Mouse (Mus musculus): ENCODE data around the gene Rtn4r. TPM values are rescaled to one million over a fixed set of nuclear protein-coding genes. Genes with fewer than 3 reads are reported as not detected.

Gene Rtn4r
- total RNA-seq, 1 experiment: 0.22 TPM

DNA sequence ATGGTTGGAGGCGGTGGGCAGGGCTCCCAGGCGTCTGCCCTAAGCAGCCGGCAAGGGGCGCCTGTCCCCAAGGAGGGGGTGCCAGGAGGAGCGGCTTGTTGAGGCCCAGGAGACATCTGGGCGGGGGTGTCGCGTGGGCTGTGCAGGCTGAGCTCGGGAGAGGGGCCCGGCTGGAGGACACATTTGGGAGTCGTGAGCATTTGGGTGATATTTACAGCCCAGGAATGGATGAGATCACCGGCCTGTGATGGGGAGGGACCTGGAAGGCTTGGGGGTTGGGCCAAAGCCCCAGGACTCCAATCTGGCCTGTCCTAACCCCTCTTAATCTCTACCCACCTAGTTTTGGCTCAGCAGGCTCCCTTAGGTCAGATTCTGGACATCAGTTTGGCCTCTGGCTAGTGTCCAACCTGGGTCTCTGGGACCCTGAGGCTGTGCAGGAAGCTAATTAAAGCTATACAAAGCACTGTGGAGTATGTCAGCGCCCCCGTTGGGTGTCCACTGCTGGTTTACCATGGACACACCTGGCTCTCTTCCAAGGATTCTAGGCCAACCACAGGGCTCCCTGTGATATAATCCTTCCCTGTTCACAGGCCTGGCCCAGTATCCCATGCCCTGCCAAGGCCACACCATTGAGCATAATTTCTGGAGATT is 27.2 kb downstream of the Rtn4r start:
- Histone ChIP-seq H3K36me3 (ENCODE audit: control insufficient read depth, insufficient read depth, low read length, poor library complexity, severe bottlenecking) (no peaks in the 10 kb centered on the region), H3K4me1 (ENCODE audit: control insufficient read depth in 2 of 2, insufficient read depth in 2 of 2, low read length in 2 of 2, poor library complexity in 1 of 2) (no peaks in the 10 kb centered on the region; a peak in 1 of 4 replicates), H3K9me3 (ENCODE audit: control insufficient read depth, insufficient read depth, low read depth, low read length) (no peaks in the 10 kb centered on the region), H3K27ac (ENCODE audit: insufficient read depth, low read depth, low read length, poor library complexity, severe bottlenecking) (no peak overlapping the region), H3K9ac (ENCODE audit: insufficient read depth, low read depth, low read length, poor library complexity, severe bottlenecking) (no peak overlapping the region), H3K4me3 (ENCODE audit: insufficient read depth in 1 of 2, low read depth in 1 of 2, low read length in 2 of 2, poor library complexity in 1 of 2, severe bottlenecking in 1 of 2) (no peak overlapping the region)
- TF ChIP-seq CHD2 (IDR thresholded peaks at IDR 0.05; ENCODE audit: low read depth, low read length): no peak
- no peak for TF ChIP-seq MAFK (IDR thresholded peaks at IDR 0.05; ENCODE audit: insufficient read depth, low read depth, low read length)
- no peak for TF ChIP-seq HCFC1 (IDR thresholded peaks at IDR 0.05; ENCODE audit: borderline replicate concordance, insufficient read depth, low read length)
- TF ChIP-seq ZC3H11A (IDR thresholded peaks at IDR 0.05; ENCODE audit: borderline replicate concordance, low read depth, low read length): no peak
- no peak for DNase-seq (ENCODE audit: low read depth, low spot score)
- in situ Hi-C loops (cut with MboI; ENCODE audit: low sequenced_read_pairs in 2 of 2, unreplicated experiment in 2 of 2): no loop called here

DNA sequence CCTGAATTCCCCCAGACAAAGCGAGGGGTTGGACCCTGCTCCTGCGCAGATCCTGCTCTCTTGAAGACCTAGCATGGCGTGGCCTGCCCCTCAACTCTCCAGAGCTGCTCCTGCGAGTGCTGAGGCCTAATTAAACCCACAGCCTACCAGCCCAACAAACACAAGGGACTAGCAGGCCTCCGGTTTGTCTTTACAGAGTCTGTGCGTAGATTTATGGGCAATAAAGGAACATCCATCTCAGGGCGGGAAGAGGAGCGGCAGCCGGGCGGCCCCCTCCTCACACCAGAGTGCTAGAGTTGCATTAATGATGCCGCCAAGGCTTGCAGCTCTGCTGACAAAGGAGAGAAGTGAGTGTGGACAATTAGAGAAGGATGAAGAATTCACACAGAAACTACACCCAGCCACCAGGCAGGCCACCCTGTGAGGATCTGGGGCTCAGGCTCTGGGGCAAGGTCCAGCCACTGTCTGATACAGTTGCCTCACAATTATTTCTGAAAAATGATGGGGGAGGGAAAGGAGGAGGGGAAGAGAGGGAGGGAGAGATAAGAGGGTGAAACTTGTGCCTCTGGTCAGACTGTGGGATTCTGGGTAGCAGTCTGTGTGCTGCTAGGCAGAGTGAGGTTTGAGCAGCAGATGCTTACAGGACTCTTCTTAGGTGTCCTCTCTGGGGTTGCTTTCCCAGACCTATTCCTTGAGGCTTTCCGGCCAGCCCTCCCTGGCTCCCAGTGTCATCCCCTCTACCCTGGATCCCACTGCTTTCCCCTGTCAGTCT is 29.3 kb downstream of the Rtn4r start:
- Histone ChIP-seq H3K36me3 (ENCODE audit: control insufficient read depth, insufficient read depth, low read length, poor library complexity, severe bottlenecking) (no peaks in the 10 kb centered on the region), H3K9ac (ENCODE audit: insufficient read depth, low read depth, low read length, poor library complexity, severe bottlenecking) (no peak overlapping the region), H3K4me3 (ENCODE audit: insufficient read depth in 1 of 2, low read depth in 1 of 2, low read length in 2 of 2, poor library complexity in 1 of 2, severe bottlenecking in 1 of 2) (no peak overlapping the region), H3K27ac (ENCODE audit: insufficient read depth, low read depth, low read length, poor library complexity, severe bottlenecking) (no peak overlapping the region), H3K9me3 (ENCODE audit: control insufficient read depth, insufficient read depth, low read depth, low read length) (no peaks in the 10 kb centered on the region), H3K4me1 (ENCODE audit: control insufficient read depth in 2 of 2, insufficient read depth in 2 of 2, low read length in 2 of 2, poor library complexity in 1 of 2) (no peaks in the 10 kb centered on the region; a peak in 1 of 4 replicates)
- TF ChIP-seq MAFK (IDR thresholded peaks at IDR 0.05; ENCODE audit: insufficient read depth, low read depth, low read length) (no peak), HCFC1 (IDR thresholded peaks at IDR 0.05; ENCODE audit: borderline replicate concordance, insufficient read depth, low read length) (no peak), ZC3H11A (IDR thresholded peaks at IDR 0.05; ENCODE audit: borderline replicate concordance, low read depth, low read length) (no peak), ZNF384 (IDR thresholded peaks at IDR 0.05; ENCODE audit: low read depth, low read length) (no peak), CHD2 (IDR thresholded peaks at IDR 0.05; ENCODE audit: low read depth, low read length) (no peak)
- no peak for DNase-seq (ENCODE audit: low read depth, low spot score)
- in situ Hi-C loops (cut with MboI; ENCODE audit: low sequenced_read_pairs in 2 of 2, unreplicated experiment in 2 of 2): no loop called here

GRCm38 (mm10) chr16:18159255-18159654 is 31.8 kb downstream of the Rtn4r start:
- TF ChIP-seq HCFC1 (IDR thresholded peaks at IDR 0.05; ENCODE audit: borderline replicate concordance, insufficient read depth, low read length) (no peak), ZNF384 (IDR thresholded peaks at IDR 0.05; ENCODE audit: low read depth, low read length) (no peak), ZC3H11A (IDR thresholded peaks at IDR 0.05; ENCODE audit: borderline replicate concordance, low read depth, low read length) (no peak), MAFK (IDR thresholded peaks at IDR 0.05; ENCODE audit: insufficient read depth, low read depth, low read length) (no peak), CHD2 (IDR thresholded peaks at IDR 0.05; ENCODE audit: low read depth, low read length) (no peak)
- H3K27ac ChIP-seq (ENCODE audit: insufficient read depth, low read depth, low read length, poor library complexity, severe bottlenecking): no peak overlapping the region
- no peaks in the 10 kb centered on the region; a peak in 1 of 4 replicates for H3K4me1 ChIP-seq (ENCODE audit: control insufficient read depth in 2 of 2, insufficient read depth in 2 of 2, low read length in 2 of 2, poor library complexity in 1 of 2)
- H3K36me3 ChIP-seq (ENCODE audit: control insufficient read depth, insufficient read depth, low read length, poor library complexity, severe bottlenecking): no peaks in the 10 kb centered on the region
- no peak for DNase-seq (ENCODE audit: low read depth, low spot score)
- no peak overlapping the region for H3K9ac ChIP-seq (ENCODE audit: insufficient read depth, low read depth, low read length, poor library complexity, severe bottlenecking)
- in situ Hi-C loops (cut with MboI; ENCODE audit: low sequenced_read_pairs in 2 of 2, unreplicated experiment in 2 of 2): no loop called here
- H3K4me3 ChIP-seq (ENCODE audit: insufficient read depth in 1 of 2, low read depth in 1 of 2, low read length in 2 of 2, poor library complexity in 1 of 2, severe bottlenecking in 1 of 2): no peak overlapping the region
- no peaks in the 10 kb centered on the region for H3K9me3 ChIP-seq (ENCODE audit: control insufficient read depth, insufficient read depth, low read depth, low read length)

DNA sequence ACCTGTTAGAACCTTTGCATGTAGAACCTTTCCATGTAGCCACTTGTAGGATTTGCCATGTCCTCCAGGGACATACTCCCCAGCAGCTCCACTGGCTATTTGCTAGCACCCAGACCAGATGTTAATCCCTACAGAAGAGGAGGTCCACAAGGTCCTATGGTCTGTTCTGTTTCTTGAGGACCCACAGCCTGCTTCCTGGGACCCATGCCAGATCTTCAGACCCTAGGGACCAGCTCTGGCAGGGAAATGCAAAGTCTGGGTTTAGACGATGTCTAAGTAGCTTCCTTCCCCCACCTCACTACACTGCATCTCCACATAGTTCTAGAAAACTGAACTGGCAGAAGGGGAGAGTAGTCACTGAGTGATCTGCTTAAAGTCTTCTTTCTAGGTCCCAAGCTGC is 32.3 kb downstream of the Rtn4r start:
- Histone ChIP-seq H3K9me3 (ENCODE audit: control insufficient read depth, insufficient read depth, low read depth, low read length) (no peaks in the 10 kb centered on the region), H3K36me3 (ENCODE audit: control insufficient read depth, insufficient read depth, low read length, poor library complexity, severe bottlenecking) (no peaks in the 10 kb centered on the region), H3K27ac (ENCODE audit: insufficient read depth, low read depth, low read length, poor library complexity, severe bottlenecking) (no peak overlapping the region), H3K4me3 (ENCODE audit: insufficient read depth in 1 of 2, low read depth in 1 of 2, low read length in 2 of 2, poor library complexity in 1 of 2, severe bottlenecking in 1 of 2) (no peak overlapping the region), H3K4me1 (ENCODE audit: control insufficient read depth in 2 of 2, insufficient read depth in 2 of 2, low read length in 2 of 2, poor library complexity in 1 of 2) (no peaks in the 10 kb centered on the region; a peak in 1 of 4 replicates), H3K9ac (ENCODE audit: insufficient read depth, low read depth, low read length, poor library complexity, severe bottlenecking) (no peak overlapping the region)
- no peak for DNase-seq (ENCODE audit: low read depth, low spot score)
- TF ChIP-seq ZNF384 (IDR thresholded peaks at IDR 0.05; ENCODE audit: low read depth, low read length) (no peak), ZC3H11A (IDR thresholded peaks at IDR 0.05; ENCODE audit: borderline replicate concordance, low read depth, low read length) (no peak), HCFC1 (IDR thresholded peaks at IDR 0.05; ENCODE audit: borderline replicate concordance, insufficient read depth, low read length) (no peak), MAFK (IDR thresholded peaks at IDR 0.05; ENCODE audit: insufficient read depth, low read depth, low read length) (no peak), CHD2 (IDR thresholded peaks at IDR 0.05; ENCODE audit: low read depth, low read length) (no peak)
- in situ Hi-C loops (cut with MboI; ENCODE audit: low sequenced_read_pairs in 2 of 2, unreplicated experiment in 2 of 2): no loop called here
